10 mouse cellular contexts compared by ENCODE assay signal in genomic region chr14:54572122-54572521, GRCm38 (mm10). TPM values are rescaled to one million over a fixed set of nuclear protein-coding genes. Genes with fewer than 3 reads are reported as not detected.
DNase-seq lines count a peak whose midpoint lies in the region; ATAC-seq lines count a peak whose summit lies in the region.
"Had no signal": no experiment of that assay in that cellular context is flagged by ENCODE, and none has a peak within 500 bp of the region (broad histone marks: within the 10 kb centered on the region; RNA-seq: fewer than 3 reads in every experiment).

No protein-coding gene starts in this region.

- peak overlapping the region; percentile 94 for H3K27ac ChIP-seq in heart, embryonic 12.5 days (ENCODE audit: poor library complexity, severe bottlenecking)
- H3K27ac ChIP-seq in midbrain, embryonic 12.5 days (replicated peaks), result peak overlapping the region; percentile 81
- no peak overlapping the region for H3K27ac ChIP-seq in midbrain, embryonic 15.5 days
- H3K27ac ChIP-seq in heart, embryonic 16.5 days (ENCODE audit: low read length), result peak overlapping the region; percentile 92
- H3K27ac ChIP-seq in stomach, embryonic 15.5 days, result peak overlapping the region; percentile 46

- no peaks in the 10 kb centered on the region for H3K9me3 ChIP-seq in heart, embryonic 12.5 days (replicated peaks)
- no peaks in the 10 kb centered on the region for H3K9me3 ChIP-seq in midbrain, embryonic 12.5 days
- H3K9me3 ChIP-seq in midbrain, embryonic 15.5 days, result no peaks in the 10 kb centered on the region
- H3K9me3 ChIP-seq in heart, embryonic 16.5 days (replicated peaks; ENCODE audit: control insufficient read depth, low read length), result no peaks in the 10 kb centered on the region
- H3K9me3 ChIP-seq in stomach, embryonic 15.5 days, result no peaks in the 10 kb centered on the region

- intact Hi-C loops in heart, postnatal 25 days (cut with DNase I), result loop anchor here (10.0 kb wide), 1 partner anchor 347 kb away; no protein-coding TSS in a partner anchor
- intact Hi-C loops in gastrocnemius, postnatal 36 days (cut with DNase I), result no loop called here

- H3K27me3 ChIP-seq in heart, embryonic 12.5 days (replicated peaks), result no peaks in the 10 kb centered on the region
- H3K27me3 ChIP-seq in midbrain, embryonic 12.5 days, result peaks cover 28% of the 10 kb centered on the region
- peaks cover 21% of the 10 kb centered on the region for H3K27me3 ChIP-seq in midbrain, embryonic 15.5 days (replicated peaks)
- H3K27me3 ChIP-seq in heart, embryonic 16.5 days (ENCODE audit: control insufficient read depth, insufficient read depth, low read length), result no peaks in the 10 kb centered on the region
- no peaks in the 10 kb centered on the region for H3K27me3 ChIP-seq in stomach, embryonic 15.5 days (replicated peaks)

- peaks cover 52% of the 10 kb centered on the region for H3K36me3 ChIP-seq in heart, embryonic 12.5 days
- peaks cover 22% of the 10 kb centered on the region for H3K36me3 ChIP-seq in midbrain, embryonic 12.5 days
- H3K36me3 ChIP-seq in midbrain, embryonic 15.5 days (replicated peaks), result no peaks in the 10 kb centered on the region
- peaks cover 23% of the 10 kb centered on the region for H3K36me3 ChIP-seq in heart, embryonic 16.5 days (ENCODE audit: control insufficient read depth, insufficient read depth)
- H3K36me3 ChIP-seq in stomach, embryonic 15.5 days, result peaks cover 24% of the 10 kb centered on the region

- peak overlapping the region; percentile 91 for H3K4me2 ChIP-seq in heart, embryonic 12.5 days
- peak overlapping the region; percentile 76 for H3K4me2 ChIP-seq in midbrain, embryonic 12.5 days (replicated peaks)
- H3K4me2 ChIP-seq in midbrain, embryonic 15.5 days, result no peak overlapping the region
- peak overlapping the region; percentile 86 for H3K4me2 ChIP-seq in heart, embryonic 16.5 days (ENCODE audit: low read depth, low read length)
- no peak overlapping the region for H3K4me2 ChIP-seq in stomach, embryonic 15.5 days

- no peak for ATAC-seq in heart, embryonic 12.5 days (ENCODE audit: insufficient number of reproducible peaks, low FRiP score)
- no peak for ATAC-seq in midbrain, embryonic 12.5 days (ENCODE audit: low FRiP score, low read depth)
- ATAC-seq in midbrain, embryonic 15.5 days (replicated peaks), result no peak
- no peak for ATAC-seq in heart, embryonic 16.5 days (replicated peaks; ENCODE audit: extremely low read depth, insufficient read depth, low FRiP score)
- no peak for ATAC-seq in stomach, embryonic 15.5 days (ENCODE audit: insufficient read depth, low FRiP score, low read depth)

- 53% methylated on average over 4 of the region's 4 CpGs for WGBS in heart, embryonic 12.5 days
- WGBS in midbrain, embryonic 12.5 days, result 32% methylated on average over 4 of the region's 4 CpGs
- WGBS in midbrain, embryonic 15.5 days, result 36% methylated on average over 4 of the region's 4 CpGs
- 55% methylated on average over 4 of the region's 4 CpGs for WGBS in heart, embryonic 16.5 days
- 59% methylated on average over 4 of the region's 4 CpGs for WGBS in stomach, embryonic 15.5 days

- no peak for DNase-seq in heart, postnatal 25 days (ENCODE audit: low spot score)
- no peak for DNase-seq in ovary, postnatal 36 days (ENCODE audit: low spot score)
- no peak for DNase-seq in gastrocnemius, postnatal 36 days
- DNase-seq: cerebellum, adult 9-10 months; layer of hippocampus, postnatal 36 days had no signal

- peaks cover 67% of the 10 kb centered on the region for H3K4me1 ChIP-seq in heart, embryonic 12.5 days (replicated peaks)
- H3K4me1 ChIP-seq in midbrain, embryonic 12.5 days, result peaks cover 67% of the 10 kb centered on the region
- H3K4me1 ChIP-seq in midbrain, embryonic 15.5 days, result peaks cover 32% of the 10 kb centered on the region
- H3K4me1 ChIP-seq in heart, embryonic 16.5 days (ENCODE audit: control insufficient read depth, insufficient read depth, low read length), result peaks cover 48% of the 10 kb centered on the region
- peaks cover 41% of the 10 kb centered on the region for H3K4me1 ChIP-seq in stomach, embryonic 15.5 days

- H3K9ac ChIP-seq in heart, embryonic 12.5 days, result peak overlapping the region; percentile 98
- H3K9ac ChIP-seq in midbrain, embryonic 12.5 days (replicated peaks), result no peak overlapping the region
- no peak overlapping the region for H3K9ac ChIP-seq in midbrain, embryonic 15.5 days
- H3K9ac ChIP-seq in heart, embryonic 16.5 days (ENCODE audit: low read length), result peak overlapping the region; percentile 88
- H3K9ac ChIP-seq in stomach, embryonic 15.5 days, result no peak overlapping the region

- peak overlapping the region; percentile 91; the same call in 1 of the 2 replicates for H3K4me3 ChIP-seq in heart, embryonic 12.5 days
- H3K4me3 ChIP-seq in midbrain, embryonic 12.5 days, result no peak overlapping the region
- no peak overlapping the region for H3K4me3 ChIP-seq in midbrain, embryonic 15.5 days
- H3K4me3 ChIP-seq in heart, embryonic 16.5 days (ENCODE audit: low read length), result no peak overlapping the region
- H3K4me3 ChIP-seq in stomach, embryonic 15.5 days (replicated peaks), result no peak overlapping the region

RNA-seq across cellular contexts. Expression of gene Ajuba, which starts 5.2 kb away (rescaled TPM):
- polyA plus RNA-seq in heart, embryonic 12.5 days (2016; fragmentation: Nextera tagmentation; extraction: Ambion mirVana), result 39.5 and 40.7 TPM in 2 replicates
- 1 to 10 TPM; 6.0 to 6.5 TPM for total RNA-seq in heart, postnatal 25 days (2021)
- polyA plus RNA-seq in midbrain, embryonic 12.5 days (2016; fragmentation: Nextera tagmentation; extraction: Ambion mirVana), result 41.6 and 46.6 TPM in 2 replicates
- 8.7 and 11.2 TPM in 2 replicates for polyA plus RNA-seq in midbrain, embryonic 15.5 days (2015; fragmentation: Nextera tagmentation; extraction: Ambion mirVana)
- 24.9 and 25.5 TPM in 2 replicates for polyA plus RNA-seq in heart, embryonic 16.5 days (2015; fragmentation: Nextera tagmentation; extraction: Ambion mirVana)
- 30.8 and 32.0 TPM in 2 replicates for polyA plus RNA-seq in stomach, embryonic 15.5 days (2015; fragmentation: Nextera tagmentation; extraction: Ambion mirVana)
- total RNA-seq in gastrocnemius, postnatal 36 days (2021), result 1 to 10 TPM; 1.8 to 2.1 TPM

RNA-seq across cellular contexts. Expression of gene Haus4, which starts 17.7 kb away (rescaled TPM):
- 38.0 and 46.3 TPM in 2 replicates for polyA plus RNA-seq in heart, embryonic 12.5 days (2016; fragmentation: Nextera tagmentation; extraction: Ambion mirVana)
- 1 to 10 TPM; 3.2 to 3.6 TPM for total RNA-seq in heart, postnatal 25 days (2021)
- polyA plus RNA-seq in midbrain, embryonic 12.5 days (2016; fragmentation: Nextera tagmentation; extraction: Ambion mirVana), result 32.4 and 35.0 TPM in 2 replicates
- polyA plus RNA-seq in midbrain, embryonic 15.5 days (2015; fragmentation: Nextera tagmentation; extraction: Ambion mirVana), result 14.2 and 14.8 TPM in 2 replicates
- 39.7 and 47.0 TPM in 2 replicates for polyA plus RNA-seq in heart, embryonic 16.5 days (2015; fragmentation: Nextera tagmentation; extraction: Ambion mirVana)
- polyA plus RNA-seq in stomach, embryonic 15.5 days (2015; fragmentation: Nextera tagmentation; extraction: Ambion mirVana), result 48.3 and 49.3 TPM in 2 replicates
- 1 to 10 TPM; 3.1 to 3.8 TPM for total RNA-seq in gastrocnemius, postnatal 36 days (2021)

RNA-seq across cellular contexts. Expression of gene 4931414P19Rik, which starts 33.7 kb away (rescaled TPM):
- polyA plus RNA-seq in heart, embryonic 12.5 days (2016; fragmentation: Nextera tagmentation; extraction: Ambion mirVana), result 6.4 and 6.8 TPM in 2 replicates
- 1 to 10 TPM; 3.7 to 4.0 TPM for total RNA-seq in heart, postnatal 25 days (2021)
- polyA plus RNA-seq in midbrain, embryonic 12.5 days (2016; fragmentation: Nextera tagmentation; extraction: Ambion mirVana), result 8.2 and 10.4 TPM in 2 replicates
- polyA plus RNA-seq in midbrain, embryonic 15.5 days (2015; fragmentation: Nextera tagmentation; extraction: Ambion mirVana), result 6.7 and 9.0 TPM in 2 replicates
- polyA plus RNA-seq in heart, embryonic 16.5 days (2015; fragmentation: Nextera tagmentation; extraction: Ambion mirVana), result 6.7 and 7.8 TPM in 2 replicates
- 6.7 and 8.3 TPM in 2 replicates for polyA plus RNA-seq in stomach, embryonic 15.5 days (2015; fragmentation: Nextera tagmentation; extraction: Ambion mirVana)
- 1 to 10 TPM; 1.5 to 3.3 TPM for total RNA-seq in gastrocnemius, postnatal 36 days (2021)

RNA-seq across cellular contexts. Expression of gene Psmb5, which starts 45.7 kb away (rescaled TPM):
- 300 and 308 TPM in 2 replicates for polyA plus RNA-seq in heart, embryonic 12.5 days (2016; fragmentation: Nextera tagmentation; extraction: Ambion mirVana)
- 100 to 1,000 TPM; 195 to 201 TPM for total RNA-seq in heart, postnatal 25 days (2021)
- 363 and 400 TPM in 2 replicates for polyA plus RNA-seq in midbrain, embryonic 12.5 days (2016; fragmentation: Nextera tagmentation; extraction: Ambion mirVana)
- 445 and 463 TPM in 2 replicates for polyA plus RNA-seq in midbrain, embryonic 15.5 days (2015; fragmentation: Nextera tagmentation; extraction: Ambion mirVana)
- polyA plus RNA-seq in heart, embryonic 16.5 days (2015; fragmentation: Nextera tagmentation; extraction: Ambion mirVana), result 358 and 367 TPM in 2 replicates
- polyA plus RNA-seq in stomach, embryonic 15.5 days (2015; fragmentation: Nextera tagmentation; extraction: Ambion mirVana), result 370 and 382 TPM in 2 replicates
- 100 to 1,000 TPM; 167 to 169 TPM for total RNA-seq in gastrocnemius, postnatal 36 days (2021)

RNA-seq across cellular contexts. Expression of gene Psmb11, which starts 49.1 kb away (rescaled TPM):
- polyA plus RNA-seq in heart, embryonic 12.5 days (2016; fragmentation: Nextera tagmentation; extraction: Ambion mirVana), result not detected in 2 replicates
- not detected for total RNA-seq in heart, postnatal 25 days (2021)
- polyA plus RNA-seq in midbrain, embryonic 12.5 days (2016; fragmentation: Nextera tagmentation; extraction: Ambion mirVana), result not detected in 2 replicates
- not detected in 2 replicates for polyA plus RNA-seq in midbrain, embryonic 15.5 days (2015; fragmentation: Nextera tagmentation; extraction: Ambion mirVana)
- polyA plus RNA-seq in heart, embryonic 16.5 days (2015; fragmentation: Nextera tagmentation; extraction: Ambion mirVana), result 9.5 and 22.3 TPM in 2 replicates
- polyA plus RNA-seq in stomach, embryonic 15.5 days (2015; fragmentation: Nextera tagmentation; extraction: Ambion mirVana), result 0.03 TPM in 2 replicates
- total RNA-seq in gastrocnemius, postnatal 36 days (2021), result under 1 TPM in 1 of 2 experiments, not detected in 1; 0.26 TPM

Comparison
In these comparisons a context has a peak if more than half of its experiments do, and no peak if none do; other contexts are left out.
1. H3K4me2 ChIP-seq: peak in heart, embryonic 12.5 days (single experiment), midbrain, embryonic 12.5 days (single experiment) and heart, embryonic 16.5 days (single experiment); none in midbrain, embryonic 15.5 days (single experiment) and stomach, embryonic 15.5 days (single experiment).
2. H3K9ac ChIP-seq: peak in heart, embryonic 12.5 days (single experiment) and heart, embryonic 16.5 days (single experiment); none in midbrain, embryonic 12.5 days (single experiment), midbrain, embryonic 15.5 days (single experiment) and stomach, embryonic 15.5 days (single experiment).